Mouse (Mus musculus) neural tube, embryonic 12.5 days (tissue): ENCODE results near the gene Nudt14. TPM values are rescaled to one million over a fixed set of nuclear protein-coding genes. Genes with fewer than 3 reads are reported as not detected.
A peak's percentile ranks its signal among the peaks of the same experiment; 100 is the strongest.

Source experiments
- ATAC-seq: fragments of 200-750 bp; cut with Nextera tagmentation; 2 replicates; pipeline ENCODE4 v1.8.0; 2017; ENCODE audit warnings: low read depth, mild to moderate bottlenecking, moderate TSS enrichment, moderate library complexity; ENCODE audit not compliant: low FRiP score
- H3K27ac ChIP-seq: fragments of 300-500 bp; sonication (generic); 2 replicates; pipeline ENCODE4 v1.5.1; 2016
- H3K27me3 ChIP-seq: fragments of 300-500 bp; sonication (generic); replicated peaks from 2 replicates; pipeline ENCODE4 v1.6.1; 2016; ENCODE audit warnings: mild to moderate bottlenecking
- H3K36me3 ChIP-seq: fragments of 300-500 bp; sonication (generic); 2 replicates; pipeline ENCODE4 v1.6.1; 2016; ENCODE audit warnings: mild to moderate bottlenecking
- H3K4me1 ChIP-seq: fragments of 300-500 bp; sonication (generic); 2 replicates; pipeline ENCODE4 v1.6.1; 2016
- H3K4me2 ChIP-seq: fragments of 300-500 bp; sonication (generic); replicated peaks from 2 replicates; pipeline ENCODE4 v1.6.1; 2016; ENCODE audit warnings: mild to moderate bottlenecking
- H3K4me3 ChIP-seq: fragments of 300-500 bp; sonication (generic); 2 replicates; pipeline ENCODE4 v1.5.1; 2016
- H3K9ac ChIP-seq: fragments of 300-500 bp; sonication (generic); 2 replicates; pipeline ENCODE4 v1.6.1; 2016; ENCODE audit warnings: mild to moderate bottlenecking
- H3K9me3 ChIP-seq: fragments of 300-500 bp; sonication (generic); 2 replicates; pipeline ENCODE4 v1.6.1; 2016; ENCODE audit warnings: mild to moderate bottlenecking
- WGBS: fragments of 180-500 bp; shearing (Covaris S2); methylation state at CpG from one replicate; pipeline ENCODE4 v1.1.7; 2016; 5-methylcytosine and 5-hydroxymethylcytosine counted together
- polyA plus RNA-seq: library from polyadenylated mRNA; unstranded; fragments of >200 nt; fragmentation: Nextera tagmentation; extraction: Ambion mirVana; gene quantifications from 2 replicates; pipeline ENCODE4 v1.2.1, GENCODE M21; 2016

The Nudt14 gene
- polyA plus RNA-seq, 1 experiment from 2014 or later, result 56.2 TPM

DNA sequence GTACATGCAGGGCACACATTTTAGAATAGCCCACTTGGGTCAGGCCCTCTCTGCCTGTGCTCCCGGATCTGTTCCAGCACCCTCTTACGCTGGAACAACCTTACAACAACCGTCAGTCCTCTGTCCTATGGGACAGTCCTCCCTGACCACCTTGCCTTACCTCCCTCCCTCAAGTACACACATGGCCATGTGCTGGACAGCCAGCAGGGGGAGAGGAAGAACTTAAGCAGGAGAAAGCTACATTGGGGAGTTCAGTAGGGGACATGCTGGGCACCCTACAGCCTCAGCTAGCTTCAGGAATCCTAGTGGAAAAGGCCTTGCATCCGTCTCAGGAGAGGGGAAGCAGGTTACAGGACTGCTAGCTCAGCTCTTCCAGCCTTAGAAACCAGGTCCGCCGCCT, 16.0 kb downstream of the Nudt14 start:
- Histone ChIP-seq H3K4me3 (no peak overlapping the region), H3K9ac (no peak overlapping the region), H3K4me2 (no peak overlapping the region), H3K9me3 (no peaks in the 10 kb centered on the region), H3K36me3 (no peaks in the 10 kb centered on the region), H3K4me1 (peaks cover 41% of the 10 kb centered on the region), H3K27ac (no peak overlapping the region), H3K27me3 (peaks cover 40% of the 10 kb centered on the region)
- WGBS, result 86% methylated on average over 6 of the region's 6 CpGs
- ATAC-seq, result no peak

DNA sequence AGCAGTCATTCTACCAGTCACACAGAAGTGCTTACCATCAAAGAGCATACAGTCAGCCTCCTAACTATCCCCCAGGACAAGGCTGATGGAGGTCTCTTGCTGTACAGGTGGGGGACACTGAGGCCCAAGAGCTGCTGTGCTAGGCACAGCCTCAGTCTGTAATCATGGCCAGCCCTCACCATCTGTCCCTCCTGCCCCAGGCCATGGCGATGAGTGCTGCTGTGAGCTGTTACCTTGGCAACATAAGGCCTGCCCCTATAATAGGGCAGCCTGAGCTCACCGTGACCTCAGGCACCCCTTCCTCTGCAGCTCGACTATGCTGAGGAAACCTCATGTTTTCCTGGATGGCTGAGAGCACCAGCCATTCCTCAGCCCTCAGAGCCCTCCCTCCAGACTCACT, 19.4 kb downstream of the Nudt14 start:
- H3K36me3 ChIP-seq, result peaks cover 7% of the 10 kb centered on the region; the same call in 1 of the 2 replicates
- peaks cover 22% of the 10 kb centered on the region for H3K4me1 ChIP-seq
- no peak overlapping the region for H3K27ac ChIP-seq
- H3K4me3 ChIP-seq, result no peak overlapping the region
- peak; percentile 72 for ATAC-seq
- no peak overlapping the region for H3K4me2 ChIP-seq
- no peak overlapping the region for H3K9ac ChIP-seq
- 10% methylated on average over 3 of the region's 3 CpGs for WGBS
- no peaks in the 10 kb centered on the region for H3K9me3 ChIP-seq
- peaks cover 10% of the 10 kb centered on the region for H3K27me3 ChIP-seq

DNA sequence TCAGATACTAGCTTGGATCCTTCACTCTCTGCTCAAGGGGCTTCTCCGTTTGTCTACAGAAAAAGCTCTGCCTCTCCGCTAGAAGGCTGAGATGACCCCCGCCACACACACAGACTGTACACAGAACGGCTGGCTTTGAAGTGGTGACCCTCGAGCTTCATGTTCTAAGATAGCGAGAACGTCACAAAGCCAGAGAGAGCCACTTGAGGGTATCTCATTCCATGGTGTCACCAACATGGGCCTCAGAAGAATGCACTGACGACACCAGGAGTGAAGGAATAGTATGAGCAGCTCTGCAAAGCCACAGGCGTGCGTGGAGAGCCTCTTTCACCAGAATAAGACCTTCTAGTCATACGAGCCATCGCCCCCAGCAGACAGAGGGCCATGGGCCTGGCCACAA, 20.4 kb downstream of the Nudt14 start:
- peaks cover 2% of the 10 kb centered on the region; the same call in 1 of the 2 replicates for H3K27me3 ChIP-seq
- H3K4me3 ChIP-seq, result no peak overlapping the region
- H3K4me2 ChIP-seq, result no peak overlapping the region
- peaks cover 8% of the 10 kb centered on the region; the same call in 1 of the 2 replicates for H3K36me3 ChIP-seq
- H3K4me1 ChIP-seq, result peaks cover 19% of the 10 kb centered on the region
- no peak for ATAC-seq
- WGBS, result 89% methylated on average over 12 of the region's 12 CpGs
- no peaks in the 10 kb centered on the region for H3K9me3 ChIP-seq
- H3K27ac ChIP-seq, result no peak overlapping the region
- H3K9ac ChIP-seq, result no peak overlapping the region

DNA sequence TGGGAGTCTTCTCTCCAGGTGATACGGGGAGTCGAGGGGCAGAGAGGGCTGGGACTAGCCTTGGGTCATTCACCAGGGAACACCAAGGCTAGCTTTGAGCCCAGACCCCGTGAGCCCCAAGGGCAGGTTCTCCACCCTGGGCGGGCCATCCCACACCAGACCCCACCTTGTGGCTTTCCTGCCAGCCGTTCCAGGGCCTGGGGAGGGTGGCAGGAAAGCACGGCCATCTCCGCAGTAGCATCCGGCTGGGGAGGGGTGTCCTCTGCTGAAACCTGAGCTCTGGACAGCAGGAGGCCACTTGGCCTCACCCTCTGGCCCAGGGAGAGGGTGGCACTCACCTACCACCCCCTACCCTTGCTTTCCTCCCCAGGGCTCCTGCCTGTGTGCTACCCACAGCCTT, 24.0 kb downstream of the Nudt14 start:
- Histone ChIP-seq H3K27ac (no peak overlapping the region), H3K36me3 (peaks cover 25% of the 10 kb centered on the region), H3K9ac (no peak overlapping the region), H3K4me3 (no peak overlapping the region), H3K27me3 (no peaks in the 10 kb centered on the region), H3K4me1 (peaks cover 18% of the 10 kb centered on the region), H3K4me2 (no peak overlapping the region), H3K9me3 (no peaks in the 10 kb centered on the region)
- ATAC-seq, result no peak
- 55% methylated on average over 8 of the region's 8 CpGs for WGBS

DNA sequence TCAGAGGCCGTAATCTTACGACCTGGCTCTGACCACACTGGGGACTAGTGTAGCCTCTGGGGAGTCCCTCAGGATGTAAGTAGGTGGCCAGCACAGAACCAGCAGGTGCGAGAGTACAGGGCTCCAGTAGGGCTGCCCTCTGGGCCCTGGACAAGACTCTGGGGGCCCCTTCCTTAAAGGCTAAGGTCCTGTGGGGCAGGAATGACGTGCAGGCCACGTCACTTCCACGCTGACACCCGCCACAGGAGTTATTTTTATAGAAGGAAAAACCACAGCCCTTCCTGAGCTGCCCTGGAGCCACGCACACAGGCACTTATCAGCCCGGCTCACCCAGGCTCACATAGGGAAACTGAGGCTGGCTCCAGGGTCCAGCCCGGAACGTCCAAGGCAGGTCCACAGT, 24.4 kb downstream of the Nudt14 start:
- no peak overlapping the region for H3K4me2 ChIP-seq
- ATAC-seq, result no peak
- 78% methylated on average over 11 of the region's 11 CpGs for WGBS
- no peak overlapping the region for H3K9ac ChIP-seq
- H3K9me3 ChIP-seq, result no peaks in the 10 kb centered on the region
- peaks cover 14% of the 10 kb centered on the region; the same call in 1 of the 2 replicates for H3K4me1 ChIP-seq
- H3K27me3 ChIP-seq, result no peaks in the 10 kb centered on the region
- H3K4me3 ChIP-seq, result no peak overlapping the region
- peaks cover 29% of the 10 kb centered on the region for H3K36me3 ChIP-seq
- no peak overlapping the region for H3K27ac ChIP-seq

DNA sequence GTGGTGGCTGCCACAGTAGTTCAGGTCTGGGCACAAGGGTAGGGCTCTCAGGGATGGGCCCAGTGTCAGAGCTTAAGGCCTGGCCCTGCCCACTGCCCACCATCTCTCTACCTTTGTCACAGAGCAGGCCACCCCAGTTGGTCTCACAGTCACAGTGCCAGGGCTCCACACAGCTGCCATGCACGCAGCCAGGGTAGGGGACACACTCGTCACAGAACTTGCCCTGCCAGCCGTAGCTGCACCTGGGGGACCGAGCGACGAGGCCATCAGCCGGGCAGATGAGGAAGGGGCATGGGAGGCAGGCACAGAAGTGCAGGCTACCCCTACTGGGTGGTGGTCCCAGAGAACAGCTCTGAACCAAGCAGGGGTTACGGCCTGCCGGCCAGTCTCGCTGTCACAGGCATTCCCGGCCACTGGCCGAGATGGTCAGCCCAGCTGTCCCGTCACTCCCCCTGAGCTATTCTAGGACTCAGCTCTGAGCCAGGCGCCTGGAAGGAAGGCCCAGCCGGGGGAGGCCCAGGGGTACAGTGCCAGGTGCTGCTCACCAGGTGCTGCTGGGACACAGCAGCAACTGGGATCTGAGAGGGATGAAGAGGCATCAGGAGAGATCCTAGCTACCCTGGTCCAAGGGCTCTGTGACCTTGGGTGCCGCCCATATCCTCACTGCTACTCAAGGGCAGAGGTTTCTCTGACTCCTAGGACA, 25.1 kb downstream of the Nudt14 start:
- Histone ChIP-seq H3K4me1 (peaks cover 8% of the 10 kb centered on the region; the same call in 1 of the 2 replicates), H3K4me3 (no peak overlapping the region), H3K9ac (no peak overlapping the region), H3K36me3 (peaks cover 36% of the 10 kb centered on the region), H3K27ac (no peak overlapping the region), H3K27me3 (no peaks in the 10 kb centered on the region), H3K4me2 (no peak overlapping the region), H3K9me3 (no peaks in the 10 kb centered on the region)
- WGBS, result 89% methylated on average over 16 of the region's 16 CpGs
- ATAC-seq, result no peak

DNA sequence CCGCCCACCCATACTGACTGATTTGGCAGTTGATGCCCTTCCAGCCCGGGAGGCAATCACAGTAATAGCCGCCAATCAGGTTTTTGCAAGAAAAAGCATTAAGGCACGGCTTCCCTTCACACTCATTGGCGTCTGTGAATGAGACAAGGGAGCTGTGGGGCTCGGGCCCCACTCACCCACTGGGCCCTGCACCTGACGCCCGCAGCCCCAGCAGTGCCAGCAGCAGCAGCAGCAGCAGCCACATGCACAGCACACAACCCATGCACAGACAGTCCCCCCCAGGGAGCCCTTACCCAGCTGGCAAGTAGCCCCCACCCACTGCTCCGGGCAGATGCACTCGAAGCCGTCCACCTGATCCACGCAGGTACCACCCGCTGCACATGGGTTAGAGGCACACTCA, 26.3 kb downstream of the Nudt14 start:
- Histone ChIP-seq H3K9ac (no peak overlapping the region), H3K27me3 (no peaks in the 10 kb centered on the region), H3K27ac (no peak overlapping the region), H3K4me1 (peaks cover 6% of the 10 kb centered on the region; the same call in 1 of the 2 replicates), H3K9me3 (no peaks in the 10 kb centered on the region), H3K36me3 (peaks cover 48% of the 10 kb centered on the region), H3K4me3 (no peak overlapping the region), H3K4me2 (no peak overlapping the region)
- 62% methylated on average over 13 of the region's 13 CpGs for WGBS
- ATAC-seq, result 0 out of 2 replicates have a peak, but pooled peaks have one; percentile 27

DNA sequence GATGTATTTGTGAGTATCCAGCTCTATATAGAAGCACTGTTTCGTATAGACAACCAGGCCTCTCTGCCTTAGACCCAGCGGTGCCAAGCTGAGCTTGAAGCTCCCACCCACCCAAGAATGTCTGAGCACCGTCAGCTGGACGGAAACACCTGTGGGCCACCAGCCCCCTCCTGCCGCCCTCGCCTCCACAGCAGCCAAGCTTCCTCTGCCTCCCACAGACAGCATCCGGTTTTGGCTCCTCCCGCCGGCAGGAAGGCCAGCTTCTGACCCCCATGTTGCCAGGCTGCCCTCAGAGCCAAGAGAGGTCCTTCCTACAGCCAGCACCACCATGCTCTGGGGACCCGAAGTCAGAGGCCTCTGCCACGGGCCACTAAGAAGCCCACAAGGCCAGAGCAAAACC, 27.4 kb downstream of the Nudt14 start:
- WGBS, result 88% methylated on average over 11 of the region's 11 CpGs
- peaks cover 52% of the 10 kb centered on the region for H3K36me3 ChIP-seq

DNA sequence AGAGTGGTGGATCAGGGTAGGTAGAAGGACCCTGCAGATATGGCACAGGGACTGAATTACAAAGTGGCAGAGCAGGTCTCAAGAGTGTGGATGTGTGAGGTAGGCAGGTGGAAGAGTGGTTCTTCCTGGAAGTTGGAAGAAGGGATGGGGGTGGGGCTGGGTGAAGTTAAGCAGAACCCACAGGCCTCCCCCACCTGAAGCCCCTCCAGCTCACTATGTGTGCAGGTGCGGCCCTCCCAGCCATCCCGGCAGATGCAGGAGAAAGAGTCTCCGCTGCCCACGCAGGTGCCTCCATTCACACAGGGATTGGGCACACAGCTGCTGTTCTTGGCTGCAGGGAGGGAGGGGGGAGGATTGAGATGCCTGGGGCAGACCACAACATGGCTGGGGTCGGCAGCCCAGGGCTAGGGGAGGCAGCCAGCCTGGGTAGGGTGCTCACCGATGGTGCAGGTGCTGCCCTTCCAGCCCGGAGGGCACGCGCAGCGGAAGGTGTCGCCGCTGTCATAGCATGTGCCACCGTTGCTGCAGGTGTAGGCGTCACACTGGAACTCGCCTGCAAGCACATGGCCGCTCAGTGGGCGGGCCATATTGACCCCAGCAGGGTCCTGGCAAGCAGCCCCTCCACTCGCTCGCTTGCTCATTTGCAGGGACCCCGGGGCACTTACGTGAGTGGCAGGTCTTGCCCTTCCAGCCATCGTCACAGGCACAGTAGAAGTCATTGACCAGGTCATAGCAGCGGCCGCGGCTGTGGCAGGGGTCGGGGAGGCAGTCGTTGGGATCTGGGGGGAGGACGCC, 28.8 kb downstream of the Nudt14 start:
- WGBS, result 90% methylated on average over 28 of the region's 28 CpGs
- Histone ChIP-seq H3K27me3 (no peaks in the 10 kb centered on the region), H3K4me2 (no peak overlapping the region), H3K9me3 (no peaks in the 10 kb centered on the region), H3K27ac (no peak overlapping the region), H3K36me3 (peaks cover 65% of the 10 kb centered on the region), H3K9ac (no peak overlapping the region), H3K4me1 (peaks cover 6% of the 10 kb centered on the region; the same call in 1 of the 2 replicates), H3K4me3 (no peak overlapping the region)
- ATAC-seq, result no peak

More for the DNA sequence above, 27.4 kb downstream of the Nudt14 start:
- Histone ChIP-seq H3K4me3 (no peak overlapping the region), H3K4me2 (no peak overlapping the region), H3K4me1 (peaks cover 6% of the 10 kb centered on the region; the same call in 1 of the 2 replicates), H3K27me3 (no peaks in the 10 kb centered on the region), H3K9me3 (no peaks in the 10 kb centered on the region), H3K27ac (no peak overlapping the region), H3K9ac (no peak overlapping the region)
- no peak for ATAC-seq

DNA sequence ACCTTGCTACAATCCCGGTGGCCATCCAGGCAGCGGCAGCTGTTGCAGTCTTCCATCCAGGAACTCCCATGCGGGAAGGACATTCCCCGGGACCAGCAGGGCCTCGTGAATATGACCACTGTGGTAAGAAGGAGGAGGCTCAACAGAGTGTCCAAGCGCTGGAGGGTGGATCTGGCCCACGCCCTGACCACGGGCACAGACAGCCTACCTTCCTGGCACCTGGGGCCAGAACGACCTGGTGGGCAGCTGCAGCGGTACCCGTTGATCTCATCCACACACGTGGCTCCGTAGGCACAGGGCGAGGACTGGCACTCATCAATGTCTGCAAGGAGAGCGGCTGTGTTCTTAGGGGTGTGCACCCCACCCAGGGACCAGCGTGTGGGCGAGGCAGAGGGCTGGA, 30.2 kb downstream of the Nudt14 start:
- WGBS, result 94% methylated on average over 17 of the region's 17 CpGs
- Histone ChIP-seq H3K9me3 (no peaks in the 10 kb centered on the region), H3K36me3 (peaks cover 67% of the 10 kb centered on the region)

DNA sequence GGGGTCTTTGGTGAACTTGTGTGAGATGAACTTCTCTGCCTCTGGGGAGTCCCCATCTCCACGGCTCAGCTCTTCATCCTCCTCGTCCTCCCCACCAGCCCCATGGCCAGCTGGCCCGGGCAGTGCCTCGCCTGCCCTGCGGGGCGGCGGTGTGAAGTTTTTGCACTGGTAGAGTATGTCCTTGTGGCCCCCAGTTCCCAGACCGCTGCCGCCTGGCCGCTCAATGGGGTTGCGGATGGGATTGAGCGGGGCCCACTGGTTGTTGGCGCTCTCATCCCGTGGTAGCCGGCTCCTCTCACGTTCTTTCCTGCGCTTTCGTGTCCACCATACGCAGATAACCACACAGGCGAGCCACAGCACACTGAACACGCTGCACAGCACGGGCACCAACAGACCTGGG, 32.9 kb downstream of the Nudt14 start:
- Histone ChIP-seq H3K4me3 (no peak overlapping the region), H3K9ac (no peak overlapping the region), H3K4me2 (no peak overlapping the region), H3K4me1 (no peaks in the 10 kb centered on the region), H3K36me3 (peaks cover 59% of the 10 kb centered on the region), H3K27me3 (no peaks in the 10 kb centered on the region), H3K9me3 (no peaks in the 10 kb centered on the region), H3K27ac (no peak overlapping the region)
- no peak for ATAC-seq
- WGBS, result 97% methylated on average over 22 of the region's 22 CpGs

More for the DNA sequence above, 30.2 kb downstream of the Nudt14 start:
- Histone ChIP-seq H3K4me2 (no peak overlapping the region), H3K4me3 (no peak overlapping the region), H3K4me1 (peaks cover 6% of the 10 kb centered on the region; the same call in 1 of the 2 replicates), H3K27ac (no peak overlapping the region), H3K9ac (no peak overlapping the region), H3K27me3 (no peaks in the 10 kb centered on the region)
- no peak for ATAC-seq

DNA sequence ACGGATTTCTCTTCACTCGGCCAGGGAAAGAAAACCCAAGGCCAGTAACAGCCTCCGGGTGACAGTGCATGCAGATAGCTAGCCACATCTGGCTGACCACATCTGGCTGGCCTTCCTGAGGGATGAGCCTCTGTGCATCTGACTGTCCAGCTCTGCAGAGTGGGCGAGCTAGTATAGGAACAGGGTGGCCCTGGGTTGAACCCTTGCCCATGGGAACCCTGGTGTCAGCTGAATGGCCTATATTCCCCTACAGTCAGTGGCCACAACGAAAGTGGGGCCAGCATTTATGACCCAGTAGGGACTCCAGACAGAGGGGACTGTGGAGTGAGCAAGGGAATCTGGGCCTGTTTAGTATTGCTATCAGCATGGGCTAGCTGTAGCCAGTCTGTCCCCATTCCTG, 36.9 kb downstream of the Nudt14 start:
- Histone ChIP-seq H3K27me3 (no peaks in the 10 kb centered on the region), H3K36me3 (peaks cover 20% of the 10 kb centered on the region), H3K4me3 (no peak overlapping the region), H3K9me3 (no peaks in the 10 kb centered on the region), H3K27ac (no peak overlapping the region), H3K4me1 (no peaks in the 10 kb centered on the region), H3K4me2 (no peak overlapping the region), H3K9ac (no peak overlapping the region)
- ATAC-seq, result no peak
- 83% methylated on average over 5 of the region's 5 CpGs for WGBS
